Mouse (Mus musculus): Measurements from ENCODE around the gene Rad51b.

Rad51b gene

GRCm38 (mm10) chr12:79613846-79614582, 316.9 kb downstream of the Rad51b start:
- no peak for DNase-seq (ENCODE audit: low read depth, low spot score)

GRCm38 (mm10) chr12:79614583-79614953, 317.5 kb downstream of the Rad51b start:
- no peak for DNase-seq (ENCODE audit: low read depth, low spot score)

GRCm38 (mm10) chr12:79615717-79616316, 318.7 kb downstream of the Rad51b start:
- DNase-seq (ENCODE audit: low read depth, low spot score): no peak

GRCm38 (mm10) chr12:79619009-79619408, 321.9 kb downstream of the Rad51b start:
- DNase-seq (ENCODE audit: low read depth, low spot score): no peak

- no peak for DNase-seq (ENCODE audit: low read depth, low spot score)
Measured at GRCm38 (mm10) chr12:79620693-79621092, 323.6 kb downstream of the Rad51b start.

- DNase-seq (ENCODE audit: low read depth, low spot score): no peak
Measured at GRCm38 (mm10) chr12:79623308-79623707, 326.2 kb downstream of the Rad51b start.

- DNase-seq (ENCODE audit: low read depth, low spot score): no peak
Measured at GRCm38 (mm10) chr12:79625699-79626554, 328.8 kb downstream of the Rad51b start.

GRCm38 (mm10) chr12:79626555-79627080, 329.5 kb downstream of the Rad51b start:
- no peak for DNase-seq (ENCODE audit: low read depth, low spot score)

- DNase-seq (ENCODE audit: low read depth, low spot score): no peak
Measured at GRCm38 (mm10) chr12:79627351-79628120, 330.5 kb downstream of the Rad51b start.

GRCm38 (mm10) chr12:79628121-79628774, 331.2 kb downstream of the Rad51b start:
- DNase-seq (ENCODE audit: low read depth, low spot score): no peak

GRCm38 (mm10) chr12:79629945-79630850, 333.1 kb downstream of the Rad51b start:
- DNase-seq (ENCODE audit: low read depth, low spot score): peak; percentile 24

GRCm38 (mm10) chr12:79633458-79634106, 336.5 kb downstream of the Rad51b start:
- DNase-seq (ENCODE audit: low read depth, low spot score): no peak

- no peak for DNase-seq (ENCODE audit: low read depth, low spot score)
Measured at GRCm38 (mm10) chr12:79641570-79642285, 344.6 kb downstream of the Rad51b start.

GRCm38 (mm10) chr12:79642715-79643114, 345.6 kb downstream of the Rad51b start:
- no peak for DNase-seq (ENCODE audit: low read depth, low spot score)

GRCm38 (mm10) chr12:79645656-79646055, 348.6 kb downstream of the Rad51b start:
- no peak for DNase-seq (ENCODE audit: low read depth, low spot score)

GRCm38 (mm10) chr12:79646646-79647164, 349.6 kb downstream of the Rad51b start:
- DNase-seq (ENCODE audit: low read depth, low spot score): no peak

GRCm38 (mm10) chr12:79647382-79647781, 350.3 kb downstream of the Rad51b start:
- no peak for DNase-seq (ENCODE audit: low read depth, low spot score)

- DNase-seq (ENCODE audit: low read depth, low spot score): no peak
Measured at GRCm38 (mm10) chr12:79647976-79648375, 350.9 kb downstream of the Rad51b start.

Data from telencephalon, adult 2 months (tissue).